Mouse (Mus musculus) ovary, postnatal 10 days (tissue): Measurements from ENCODE around the gene Olfr1179.
"Not testable (repeated sequence)": the region's sequence is repeated elsewhere in the genome, so short reads cannot be mapped to it uniquely, and the experiment has no call there.

Source experiments
- DNase-seq: peaks from one replicate; pipeline ENCODE4 v3.0.0; 2022; ENCODE audit warnings: low spot score

Olfr1179 gene

GRCm38 (mm10) chr2:88406353-88406752 is at the start of gene Olfr1179:
TSS of gene Olfr1179 (minus strand) at chr2:88406453.
- no peak for DNase-seq

GRCm38 (mm10) chr2:88454567-88454966 is 48.3 kb upstream of the Olfr1179 start, which contains the start of gene Olfr1183:
TSS of gene Olfr1183 (plus strand) at chr2:88454867.
- DNase-seq = not testable (repeated sequence)

- DNase-seq = no peak
Observed at GRCm38 (mm10) chr2:88449031-88449430, 42.8 kb upstream of the Olfr1179 start, which contains the start of gene Gm13757. TSS of gene Gm13757 (minus strand) at chr2:88449131.

- DNase-seq = no peak
Observed at GRCm38 (mm10) chr2:88426071-88426470, 19.8 kb upstream of the Olfr1179 start, which contains the start of gene Olfr1181. TSS of gene Olfr1181 (minus strand) at chr2:88426171.

- DNase-seq = no peak
Observed at GRCm38 (mm10) chr2:88419051-88419450, 12.8 kb upstream of the Olfr1179 start, which contains the start of gene Olfr1180. TSS of gene Olfr1180 (minus strand) at chr2:88419151.

- no peak for DNase-seq
Observed at GRCm38 (mm10) chr2:88386762-88387161, 19.5 kb downstream of the Olfr1179 start, which contains the start of gene Olfr1178. TSS of gene Olfr1178 (plus strand) at chr2:88387062.

- no peak for DNase-seq
Observed at GRCm38 (mm10) chr2:88356304-88356703, 49.9 kb downstream of the Olfr1179 start.
